Mouse (Mus musculus) intestine, embryonic 14.5 days (tissue): ENCODE results near the gene Rprd1b. TPM values are rescaled to one million over a fixed set of nuclear protein-coding genes. Genes with fewer than 3 reads are reported as not detected.
A peak's percentile ranks its signal among the peaks of the same experiment; 100 is the strongest.

Source experiments
- ATAC-seq: fragments of 200-750 bp; cut with Nextera tagmentation; replicated peaks from 2 replicates; pipeline ENCODE4 v1.8.0; 2017; ENCODE audit warnings: low read depth, moderate number of reproducible peaks, moderate TSS enrichment, moderate library complexity; ENCODE audit not compliant: low FRiP score, low TSS enrichment
- DNase-seq: peaks from one replicate; pipeline ENCODE4 v3.0.0-alpha.2; 2018; ENCODE audit warnings: low spot score
- H3K27ac ChIP-seq: fragments of 300-500 bp; sonication (generic); 2 replicates; pipeline ENCODE4 v1.5.1; 2014; ENCODE audit warnings: low read depth, mild to moderate bottlenecking, control low read depth
- H3K27me3 ChIP-seq: fragments of 300-500 bp; sonication (generic); replicated peaks from 2 replicates; pipeline ENCODE4 v1.6.1; 2014; ENCODE audit warnings: low read length, control low read depth; ENCODE audit not compliant: control insufficient read depth, insufficient read depth
- H3K36me3 ChIP-seq: fragments of 300-500 bp; sonication (generic); 2 replicates; pipeline ENCODE4 v1.6.1; 2014; ENCODE audit warnings: low read length, control low read depth; ENCODE audit not compliant: control insufficient read depth, insufficient read depth
- H3K4me1 ChIP-seq: fragments of 300-500 bp; sonication (generic); replicated peaks from 2 replicates; pipeline ENCODE4 v1.6.1; 2014; ENCODE audit warnings: low read length, control low read depth, mixed read lengths; ENCODE audit not compliant: control insufficient read depth, insufficient read depth
- H3K4me2 ChIP-seq: fragments of 300-500 bp; sonication (generic); 2 replicates; pipeline ENCODE4 v1.6.1; 2014; ENCODE audit warnings: low read length
- H3K4me3 ChIP-seq: fragments of 300-500 bp; sonication (generic); 2 replicates; pipeline ENCODE4 v1.5.1; 2014; ENCODE audit warnings: low read depth, low read length, control low read depth, mixed read lengths
- H3K9ac ChIP-seq: fragments of 300-500 bp; sonication (generic); 2 replicates; pipeline ENCODE4 v1.6.1; 2014; ENCODE audit warnings: mild to moderate bottlenecking, low read length
- H3K9me3 ChIP-seq: fragments of 300-500 bp; sonication (generic); 2 replicates; pipeline ENCODE4 v1.6.1; 2016; ENCODE audit warnings: low read length, control low read depth; ENCODE audit not compliant: control insufficient read depth
- WGBS: fragments of 180-500 bp; shearing (Covaris S2); extraction: QIAGEN DNeasy Blood & Tissue Kit; methylation state at CpG from one replicate; pipeline ENCODE4 v1.1.7; 2014; 5-methylcytosine and 5-hydroxymethylcytosine counted together
- polyA plus RNA-seq: library from polyadenylated mRNA; unstranded; fragments of >200 nt; fragmentation: Nextera tagmentation; extraction: Ambion mirVana; gene quantifications from 2 replicates; pipeline ENCODE4 v1.2.1, GENCODE M21; 2014

Rprd1b gene
- polyA plus RNA-seq, 1 experiment from 2014 or later: 44.6 TPM

DNA sequence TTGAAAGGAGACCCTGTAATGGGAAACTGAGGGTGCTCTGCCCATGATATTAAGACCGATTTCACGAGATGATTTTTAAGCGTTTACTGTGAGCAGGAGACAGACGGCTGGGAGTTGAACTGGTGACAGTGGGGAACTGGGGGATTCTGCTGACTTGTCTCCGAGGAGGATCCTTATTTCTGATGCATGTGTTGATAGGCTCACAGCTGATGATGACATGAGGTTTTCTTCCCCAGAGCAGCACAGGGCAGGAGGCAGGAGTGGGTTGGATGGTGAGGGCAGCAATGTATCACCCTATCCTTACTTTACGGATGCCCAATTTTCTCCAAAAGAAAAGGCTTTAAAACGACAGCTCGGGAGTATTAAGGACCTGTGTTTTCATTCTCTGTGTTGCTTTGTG lies 116.0 kb downstream of the Rprd1b start:
- Histone ChIP-seq H3K4me1 (peaks cover 32% of the 10 kb centered on the region), H3K9ac (no peak overlapping the region), H3K9me3 (no peaks in the 10 kb centered on the region), H3K27me3 (no peaks in the 10 kb centered on the region), H3K36me3 (0 out of 2 replicates have a peak, but pooled peaks cover 3% of the 10 kb centered on the region), H3K4me2 (peak overlapping the region; percentile 63), H3K4me3 (peak overlapping the region; percentile 11), H3K27ac (peak overlapping the region; percentile 47)
- DNase-seq: no peak
- 54% methylated on average over 8 of the region's 8 CpGs for WGBS
- no peak for ATAC-seq

DNA sequence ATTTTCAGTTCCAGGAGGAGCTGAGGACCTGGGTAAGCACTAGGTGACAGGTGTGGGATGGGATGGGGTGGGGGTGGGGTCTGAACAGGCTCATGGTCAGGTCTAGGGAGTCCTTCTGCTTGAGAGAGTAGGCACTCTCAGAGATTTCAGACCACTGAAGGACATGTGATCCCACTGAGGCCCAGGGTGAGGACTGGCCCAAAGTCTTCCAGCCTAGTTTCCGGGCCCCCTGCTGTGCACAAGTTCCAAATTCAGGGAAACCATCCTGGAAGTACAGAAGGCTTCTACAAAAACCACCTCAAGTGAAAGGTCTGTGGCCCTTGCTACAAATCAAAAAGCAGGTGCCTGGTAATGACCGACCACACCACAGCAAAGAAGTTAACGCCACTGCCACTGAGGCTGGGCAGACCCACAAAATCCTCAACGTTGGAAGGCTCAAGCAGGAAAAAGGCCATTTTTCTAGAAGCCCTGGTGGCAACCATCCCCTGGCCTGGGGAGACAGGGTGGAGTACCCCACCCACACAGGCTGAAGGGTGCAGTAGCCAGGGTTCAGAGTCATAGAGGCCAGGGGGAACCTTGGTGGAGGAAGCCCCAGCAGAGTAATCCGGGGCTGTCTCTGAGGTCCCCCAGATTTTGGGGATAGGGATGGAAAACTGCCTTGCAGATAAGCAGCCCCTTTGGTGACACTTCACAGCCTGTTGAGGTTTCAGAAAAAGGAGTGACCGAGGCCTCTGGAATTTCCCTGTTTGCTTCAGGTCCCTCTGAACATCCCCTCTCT lies 116.6 kb downstream of the Rprd1b start:
- peak overlapping the region; percentile 63 for H3K4me2 ChIP-seq
- no peaks in the 10 kb centered on the region for H3K27me3 ChIP-seq
- no peak overlapping the region for H3K27ac ChIP-seq
- H3K9me3 ChIP-seq: no peaks in the 10 kb centered on the region
- DNase-seq (no peak), ATAC-seq (no peak)
- peaks cover 29% of the 10 kb centered on the region for H3K4me1 ChIP-seq
- peak overlapping the region; percentile 47 for H3K4me3 ChIP-seq
- peak overlapping the region; percentile 43; the same call in 1 of the 2 replicates for H3K9ac ChIP-seq
- H3K36me3 ChIP-seq: 0 out of 2 replicates have a peak, but pooled peaks cover 3% of the 10 kb centered on the region
- WGBS: 78% methylated on average over 6 of the region's 6 CpGs

DNA sequence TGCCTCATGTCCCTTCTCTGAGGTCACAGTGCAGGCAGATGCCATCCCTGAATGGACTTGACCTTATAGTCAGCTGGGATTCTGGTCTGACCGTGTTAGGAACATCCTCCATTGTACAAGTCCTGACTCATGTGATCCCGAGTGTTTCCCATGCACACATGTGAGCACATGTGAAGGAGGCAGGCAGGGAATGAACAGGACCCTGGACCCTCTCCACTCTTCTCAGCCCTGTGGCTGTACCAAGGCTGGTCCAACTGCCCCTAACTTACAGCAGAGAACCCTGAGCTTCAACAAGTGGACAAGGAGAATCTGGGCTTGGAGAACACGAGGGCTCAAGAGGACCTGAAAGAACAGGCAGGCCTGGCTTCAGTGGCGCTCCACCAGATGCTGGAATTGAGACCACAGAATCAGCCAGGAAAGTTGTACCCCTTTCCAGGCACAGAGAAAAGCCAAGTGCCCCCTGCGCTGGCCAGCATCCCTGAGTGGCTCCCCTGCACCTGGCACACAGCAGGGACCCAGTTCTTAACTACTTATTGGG lies 117.3 kb downstream of the Rprd1b start:
- H3K27me3 ChIP-seq: no peaks in the 10 kb centered on the region
- WGBS: 78% methylated on average over 5 of the region's 5 CpGs
- H3K4me2 ChIP-seq: peak overlapping the region; percentile 63
- no peak overlapping the region for H3K27ac ChIP-seq
- H3K9ac ChIP-seq: peak overlapping the region; percentile 43
- H3K9me3 ChIP-seq: no peaks in the 10 kb centered on the region
- ATAC-seq (0 out of 2 replicates have a peak, but pooled peaks have one; percentile 3), DNase-seq (peak; percentile 61)
- H3K36me3 ChIP-seq: 0 out of 2 replicates have a peak, but pooled peaks cover 3% of the 10 kb centered on the region
- peak overlapping the region; percentile 47 for H3K4me3 ChIP-seq
- peaks cover 29% of the 10 kb centered on the region for H3K4me1 ChIP-seq

DNA sequence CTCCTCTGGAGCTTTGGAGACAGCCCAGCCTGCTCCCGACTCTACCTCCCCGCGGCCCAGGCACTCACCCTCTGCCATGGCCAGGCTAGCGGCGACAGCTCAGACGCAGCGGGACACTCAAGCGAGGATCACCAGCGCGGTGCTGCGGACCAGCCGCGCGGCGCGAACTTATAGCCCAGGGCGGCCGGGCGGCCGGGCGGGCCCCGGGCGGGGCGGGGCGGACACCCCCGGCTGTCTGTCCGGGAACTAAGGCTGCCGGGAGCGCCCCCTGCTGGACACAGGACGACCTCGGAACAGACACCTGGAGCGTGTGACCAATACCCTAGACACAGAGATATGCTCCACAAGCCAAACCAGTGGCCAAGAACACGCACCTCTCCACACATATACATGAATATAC lies 117.9 kb downstream of the Rprd1b start, which contains the start of gene Tgm2:
Gene Tgm2 (minus strand): TSS at position 214 of the 400 bp plus-strand sequence.
- H3K27me3 ChIP-seq: no peaks in the 10 kb centered on the region
- WGBS: under 1% methylated on average over 33 of the region's 33 CpGs
- 0 out of 2 replicates have a peak, but pooled peaks cover 3% of the 10 kb centered on the region for H3K36me3 ChIP-seq
- H3K4me1 ChIP-seq: peaks cover 29% of the 10 kb centered on the region
- H3K4me3 ChIP-seq: peak within 1 kb of the TSS; percentile 47
- peak; percentile 94 for DNase-seq
- H3K9ac ChIP-seq: peak within 1 kb of the TSS; percentile 43
- ATAC-seq: peak; percentile 78
- no peak within 1 kb of the TSS for H3K27ac ChIP-seq
- H3K9me3 ChIP-seq: no peaks in the 10 kb centered on the region
- H3K4me2 ChIP-seq: peak within 1 kb of the TSS; percentile 63

GRCm38 (mm10) chr2:158146971-158147370 lies 118.7 kb downstream of the Rprd1b start:
- 91% methylated on average over 8 of the region's 8 CpGs for WGBS
- Histone ChIP-seq H3K27me3 (no peaks in the 10 kb centered on the region), H3K9me3 (no peaks in the 10 kb centered on the region), H3K4me1 (peaks cover 29% of the 10 kb centered on the region), H3K4me2 (no peak overlapping the region), H3K4me3 (no peak overlapping the region), H3K9ac (no peak overlapping the region), H3K27ac (no peak overlapping the region), H3K36me3 (no peaks in the 10 kb centered on the region)
- ATAC-seq (no peak), DNase-seq (no peak)

DNA sequence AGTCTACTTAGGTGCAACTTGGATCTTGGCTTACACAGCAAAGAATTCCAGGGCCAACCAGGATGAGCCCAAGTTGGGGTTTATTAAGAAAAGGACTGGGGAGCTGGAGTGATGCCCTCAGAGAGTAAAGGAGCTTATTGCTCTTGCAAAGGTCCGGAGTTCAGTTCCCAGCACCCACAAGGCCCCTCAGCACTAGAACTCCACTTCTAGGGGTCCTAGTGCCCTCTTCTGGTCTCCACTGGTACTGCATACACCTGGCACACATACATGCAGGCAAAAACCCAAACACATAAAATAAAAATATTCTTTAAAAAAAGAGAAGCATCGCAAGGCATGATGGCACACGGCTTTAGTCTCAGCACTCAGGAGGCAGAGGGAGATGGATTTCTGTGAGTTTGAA lies 122.8 kb downstream of the Rprd1b start:
- Histone ChIP-seq H3K4me2 (no peak overlapping the region), H3K9ac (no peak overlapping the region), H3K27ac (no peak overlapping the region), H3K4me3 (no peak overlapping the region), H3K36me3 (no peaks in the 10 kb centered on the region), H3K27me3 (no peaks in the 10 kb centered on the region), H3K4me1 (peaks cover 20% of the 10 kb centered on the region), H3K9me3 (no peaks in the 10 kb centered on the region)
- WGBS: 96% methylated on average over 3 of the region's 3 CpGs
- DNase-seq (no peak), ATAC-seq (no peak)

DNA sequence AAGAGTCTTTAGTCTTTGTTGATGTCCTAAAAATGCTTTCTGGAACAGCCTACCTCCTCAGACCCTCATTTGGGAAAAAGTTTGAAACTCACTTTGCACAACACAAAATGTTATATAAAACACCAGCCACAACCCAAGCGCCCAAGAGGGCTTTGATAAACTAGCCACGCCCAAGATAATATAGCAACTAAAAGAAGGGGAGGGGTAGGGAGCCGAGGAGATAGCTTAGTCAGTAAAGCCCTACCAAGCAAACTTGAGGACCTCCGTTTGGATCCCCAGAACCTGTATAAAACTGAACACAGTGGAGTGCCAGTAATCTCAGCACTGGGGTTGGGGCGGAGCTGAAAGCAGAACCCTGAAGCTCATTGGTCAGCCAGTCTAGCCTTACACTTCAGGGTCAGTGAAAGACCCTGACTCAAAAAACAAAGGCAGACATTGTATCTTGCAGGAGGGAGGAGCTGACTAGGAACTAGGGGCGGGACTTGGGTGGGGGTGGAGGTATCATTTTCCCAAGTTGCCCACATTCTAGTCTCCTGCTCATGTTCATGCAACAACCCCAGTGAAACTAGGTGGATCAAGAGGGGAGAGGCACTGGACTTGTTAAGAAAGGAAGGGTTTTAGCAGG lies 124.5 kb downstream of the Rprd1b start:
- Histone ChIP-seq H3K4me3 (no peak overlapping the region), H3K4me2 (peak overlapping the region; percentile 73; the same call in 1 of the 2 replicates), H3K9me3 (no peaks in the 10 kb centered on the region), H3K4me1 (peaks cover 18% of the 10 kb centered on the region; the same call in 1 of the 2 replicates), H3K36me3 (no peaks in the 10 kb centered on the region), H3K9ac (no peak overlapping the region), H3K27me3 (no peaks in the 10 kb centered on the region), H3K27ac (no peak overlapping the region)
- DNase-seq (peak; percentile 54), ATAC-seq (0 out of 2 replicates have a peak, but pooled peaks have one; percentile 53)
- WGBS: 52% methylated on average over 6 of the region's 6 CpGs

- no peaks in the 10 kb centered on the region for H3K9me3 ChIP-seq
- no peaks in the 10 kb centered on the region for H3K36me3 ChIP-seq
- peak overlapping the region; percentile 75 for H3K27ac ChIP-seq
- no peaks in the 10 kb centered on the region for H3K27me3 ChIP-seq
- peak overlapping the region; percentile 34 for H3K9ac ChIP-seq
- ATAC-seq (peak; percentile 54), DNase-seq (peak; percentile 72)
- H3K4me1 ChIP-seq: peaks cover 18% of the 10 kb centered on the region; the same call in 1 of the 2 replicates
- H3K4me3 ChIP-seq: peak overlapping the region; percentile 22
- WGBS: 1% methylated on average over 22 of the region's 22 CpGs
- H3K4me2 ChIP-seq: peak overlapping the region; percentile 73
Observed at GRCm38 (mm10) chr2:158153728-158154343, 125.5 kb downstream of the Rprd1b start.
